Mouse (Mus musculus) liver, adult 2 months (tissue): Measurements from ENCODE around the gene Xpot. TPM values are rescaled to one million over a fixed set of nuclear protein-coding genes. Genes with fewer than 3 reads are reported as not detected.

ENCODE experiments used
- DNase-seq: peaks from one replicate; pipeline ENCODE4 v3.0.0-alpha.2; 2011; ENCODE audit warnings: low read depth, low spot score; ENCODE audit errors: extremely low read depth
- H3K27ac ChIP-seq: fragments of 200-500 bp; replicated peaks from 2 replicates; pipeline ENCODE4 v1.5.1; 2012; ENCODE audit warnings: low read depth, mild to moderate bottlenecking, control low read depth, inconsistent platforms, low read length; ENCODE audit not compliant: insufficient read depth
- H3K27me3 ChIP-seq: fragments of 200-500 bp; 2 replicates; pipeline ENCODE4 v1.6.1; 2012; ENCODE audit warnings: mild to moderate bottlenecking, moderate library complexity, low read length, inconsistent platforms; ENCODE audit not compliant: control insufficient read depth, insufficient read depth
- H3K36me3 ChIP-seq: fragments of 200-500 bp; 2 replicates; pipeline ENCODE4 v1.6.1; 2012; ENCODE audit warnings: low read length, inconsistent platforms; ENCODE audit not compliant: control insufficient read depth, insufficient read depth
- H3K4me1 ChIP-seq: fragments of 200-500 bp; 2 replicates; pipeline ENCODE4 v1.6.1; 2011; ENCODE audit warnings: low read length; ENCODE audit not compliant: control insufficient read depth, insufficient read depth
- H3K4me3 ChIP-seq: fragments of 200-500 bp; 2 replicates; pipeline ENCODE4 v1.5.1; 2011; ENCODE audit warnings: low read depth, mild to moderate bottlenecking, control low read depth, low read length, moderate library complexity; ENCODE audit not compliant: insufficient read depth
- H3K79me2 ChIP-seq: fragments of 200-500 bp; 2 replicates; pipeline ENCODE4 v1.6.1; 2012; ENCODE audit warnings: inconsistent platforms, mild to moderate bottlenecking, low read length, moderate library complexity; ENCODE audit not compliant: control insufficient read depth, insufficient read depth
- H3K9ac ChIP-seq: fragments of 200-500 bp; 2 replicates; pipeline ENCODE4 v1.6.1; 2012; ENCODE audit warnings: low read depth, mild to moderate bottlenecking, control low read depth, inconsistent platforms, low read length
- CTCF ChIP-seq: fragments of 200-500 bp; IDR thresholded peaks from 2 replicates; pipeline ENCODE4 v1.5.1; 2011; ENCODE audit warnings: low read depth, low read length, control low read depth
- POLR2A ChIP-seq: fragments of 200-500 bp; IDR thresholded peaks from 2 replicates; pipeline ENCODE4 v1.6.1; 2011; ENCODE audit warnings: low read length, control low read depth; ENCODE audit not compliant: insufficient read depth; ENCODE audit errors: extremely low read depth
- WGBS: fragments of 180-500 bp; shearing (Covaris S2); methylation state at CpG from one replicate; pipeline ENCODE4 v1.1.7; 2018; 5-methylcytosine and 5-hydroxymethylcytosine counted together
- polyA plus RNA-seq: library from polyadenylated mRNA; depleted of rRNA; stranded (reverse); fragments of >200 nt; gene quantifications from 2 replicates; pipeline ENCODE4 v1.2.3, GENCODE M21; 2012; rRNA removed
- total RNA-seq: library from RNA; depleted of rRNA; stranded (reverse); fragments of >200 nt; gene quantifications from 2 replicates; pipeline ENCODE4 v1.2.3, GENCODE M21; 2014; rRNA removed

Gene Xpot
- total RNA-seq (55.5 and 66.8 TPM in 2 replicates), polyA plus RNA-seq (67.4 and 71.7 TPM in 2 replicates)

DNA sequence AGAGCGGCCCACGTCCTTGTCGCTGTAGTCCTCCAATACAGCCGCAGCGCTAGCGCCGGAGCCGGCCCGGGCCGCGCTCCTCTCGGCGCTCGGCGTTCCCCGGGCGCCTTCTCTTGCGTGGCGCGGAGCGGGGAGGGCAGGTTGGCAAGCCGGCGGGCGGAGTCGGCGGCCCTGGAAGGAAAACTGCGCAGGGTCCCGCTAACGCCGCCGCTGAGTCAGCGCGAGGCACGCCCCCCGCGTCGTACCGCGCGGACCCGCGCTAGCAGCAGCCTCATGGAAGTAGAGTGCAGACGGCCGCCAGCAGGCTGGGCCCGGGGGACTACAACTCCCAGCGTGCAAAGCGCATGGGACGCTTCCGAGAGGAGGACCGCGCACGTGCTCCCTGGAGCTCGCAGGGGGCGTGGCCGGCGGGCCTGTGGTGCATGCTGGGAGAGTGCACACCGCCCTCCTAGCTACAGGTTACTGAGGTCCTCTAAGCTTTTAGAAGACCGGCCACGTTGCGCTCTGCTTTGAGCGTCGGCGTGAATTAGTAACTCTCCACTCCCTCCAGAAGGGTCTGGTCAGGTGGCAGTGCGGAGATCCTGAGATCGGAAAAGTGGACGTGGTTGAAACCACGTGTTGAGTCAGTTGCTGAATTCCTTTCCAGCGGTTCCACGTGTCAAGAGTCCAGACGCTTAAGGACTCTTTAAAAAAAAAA, at the start of gene Xpot:
Gene Xpot (minus strand): TSS at position 147 of the 697 bp plus-strand sequence.
- H3K79me2 ChIP-seq: peaks cover 9% of the 10 kb centered on the region; the same call in 1 of the 2 replicates
- peak; percentile 92 for DNase-seq
- no peak for TF ChIP-seq CTCF
- TF ChIP-seq POLR2A: peak; percentile 44; the same call in 1 of the 2 replicates
- no peaks in the 10 kb centered on the region for H3K27me3 ChIP-seq
- H3K9ac ChIP-seq: peak within 1 kb of the TSS; percentile 96
- H3K27ac ChIP-seq: peak within 1 kb of the TSS; percentile 99
- H3K36me3 ChIP-seq: peaks cover 8% of the 10 kb centered on the region
- H3K4me3 ChIP-seq: peak within 1 kb of the TSS; percentile 94
- WGBS: under 1% methylated on average over 70 of the region's 70 CpGs
- H3K4me1 ChIP-seq: peaks cover 22% of the 10 kb centered on the region

- 86% methylated on average over 10 of the region's 10 CpGs for WGBS
- Histone ChIP-seq H3K27me3 (no peaks in the 10 kb centered on the region), H3K27ac (no peak overlapping the region), H3K36me3 (no peaks in the 10 kb centered on the region), H3K79me2 (no peaks in the 10 kb centered on the region), H3K9ac (no peak overlapping the region), H3K4me3 (no peak overlapping the region), H3K4me1 (no peaks in the 10 kb centered on the region)
- DNase-seq: no peak
- TF ChIP-seq CTCF (no peak), POLR2A (no peak)
These were observed 43.0 kb upstream of the Xpot start for GRCm38 (mm10) chr10:121669103-121669502.

DNA sequence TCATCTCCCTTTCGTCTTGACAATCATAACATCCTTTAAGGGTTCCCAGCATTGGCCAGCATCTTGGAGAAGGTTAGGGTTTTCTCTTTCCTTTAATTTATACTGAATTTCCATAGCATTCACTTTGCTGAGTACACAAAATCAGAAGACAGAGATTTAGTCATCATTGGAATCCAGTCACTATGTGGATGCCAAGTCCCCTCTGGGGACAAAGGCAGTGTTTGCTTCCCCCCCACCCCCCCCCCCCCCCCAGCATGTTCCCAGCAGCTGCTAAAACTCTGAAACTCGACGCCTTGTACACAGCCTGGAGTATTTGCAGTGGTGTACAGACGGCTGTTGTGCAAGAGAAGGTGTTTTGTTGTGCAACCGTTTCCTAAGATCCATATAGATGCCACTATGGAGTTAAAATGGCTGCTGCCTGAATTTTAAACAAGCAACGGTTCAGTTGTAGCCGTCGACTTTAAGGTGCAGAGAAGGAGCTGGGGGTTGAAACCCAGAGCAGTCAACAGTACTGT, 39.6 kb upstream of the Xpot start:
- no peak for TF ChIP-seq POLR2A
- TF ChIP-seq CTCF: no peak
- DNase-seq: no peak
- Histone ChIP-seq H3K79me2 (no peaks in the 10 kb centered on the region), H3K9ac (no peak overlapping the region), H3K27me3 (no peaks in the 10 kb centered on the region), H3K4me1 (no peaks in the 10 kb centered on the region), H3K36me3 (no peaks in the 10 kb centered on the region), H3K4me3 (no peak overlapping the region), H3K27ac (no peak overlapping the region)
- 44% methylated on average over 8 of the region's 8 CpGs for WGBS

DNA sequence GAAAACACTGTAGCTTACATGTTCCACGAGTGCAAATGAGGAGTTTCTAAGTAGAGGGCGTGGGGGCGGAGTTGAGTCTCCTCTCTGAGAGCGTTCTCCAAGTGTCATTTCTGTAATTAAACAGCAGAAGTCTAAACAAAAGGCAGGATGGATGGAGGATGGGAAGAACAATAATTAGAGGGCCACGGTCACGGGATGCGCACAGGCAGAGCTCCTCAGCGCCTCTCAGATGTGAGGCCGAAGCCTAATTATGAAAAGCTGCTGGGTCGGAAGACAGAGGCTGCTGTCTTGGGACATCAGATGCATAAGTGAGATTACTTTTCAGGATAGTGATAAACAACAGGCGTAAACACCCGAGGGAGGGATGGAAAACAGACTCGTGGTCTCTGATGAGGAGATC, 37.5 kb upstream of the Xpot start:
- no peak overlapping the region for H3K9ac ChIP-seq
- H3K4me1 ChIP-seq: no peaks in the 10 kb centered on the region
- no peaks in the 10 kb centered on the region for H3K27me3 ChIP-seq
- H3K36me3 ChIP-seq: no peaks in the 10 kb centered on the region
- no peak overlapping the region for H3K27ac ChIP-seq
- H3K79me2 ChIP-seq: no peaks in the 10 kb centered on the region
- no peak overlapping the region for H3K4me3 ChIP-seq
- 76% methylated on average over 13 of the region's 13 CpGs for WGBS
- TF ChIP-seq CTCF: no peak
- no peak for TF ChIP-seq POLR2A
- DNase-seq: no peak

DNA sequence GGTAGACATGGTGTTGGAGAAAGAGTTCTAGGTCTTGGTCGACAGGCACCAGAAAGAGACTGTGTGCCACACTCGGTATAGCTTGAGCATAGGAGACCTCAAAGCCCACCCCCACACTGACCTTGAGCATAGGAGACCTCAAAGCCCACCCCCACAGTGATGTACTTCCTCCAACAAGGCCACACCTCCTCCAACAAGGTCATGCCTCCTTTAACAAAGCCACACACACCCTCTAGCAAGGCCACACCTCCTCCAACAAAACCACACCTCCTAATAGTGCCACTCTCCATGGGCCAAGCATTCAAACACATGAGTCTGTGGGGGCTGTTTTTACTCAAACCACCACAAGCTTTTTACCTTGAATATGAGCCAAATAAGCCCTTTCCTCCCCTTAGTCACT, 36.6 kb upstream of the Xpot start:
- H3K4me3 ChIP-seq: no peak overlapping the region
- no peaks in the 10 kb centered on the region for H3K36me3 ChIP-seq
- no peaks in the 10 kb centered on the region for H3K4me1 ChIP-seq
- DNase-seq: no peak
- no peaks in the 10 kb centered on the region for H3K79me2 ChIP-seq
- no peak overlapping the region for H3K27ac ChIP-seq
- WGBS: 88% methylated on average over 2 of the region's 2 CpGs
- H3K9ac ChIP-seq: no peak overlapping the region
- no peaks in the 10 kb centered on the region for H3K27me3 ChIP-seq
- no peak for TF ChIP-seq CTCF
- no peak for TF ChIP-seq POLR2A

DNA sequence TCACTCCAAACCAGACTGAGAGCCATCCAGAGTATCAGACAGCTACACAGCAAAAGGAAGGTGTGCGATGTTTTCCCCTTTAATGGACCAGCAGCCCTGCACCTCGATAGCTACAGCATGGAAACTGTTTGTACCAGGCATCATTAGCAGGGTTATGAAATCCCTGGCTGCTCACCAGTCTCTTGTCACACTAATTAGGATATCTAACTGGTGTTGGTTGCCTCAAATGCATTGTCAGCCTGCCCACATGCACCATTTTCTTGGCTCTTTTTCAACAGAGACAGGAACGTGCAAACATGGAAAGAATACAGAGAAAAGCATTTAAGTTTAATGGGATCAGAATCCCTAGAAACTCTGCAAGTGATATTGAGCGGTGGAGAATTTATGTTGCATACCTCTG, 29.8 kb upstream of the Xpot start:
- H3K79me2 ChIP-seq: no peaks in the 10 kb centered on the region
- H3K36me3 ChIP-seq: no peaks in the 10 kb centered on the region
- no peaks in the 10 kb centered on the region for H3K27me3 ChIP-seq
- no peaks in the 10 kb centered on the region for H3K4me1 ChIP-seq
- no peak overlapping the region for H3K9ac ChIP-seq
- no peak overlapping the region for H3K4me3 ChIP-seq
- H3K27ac ChIP-seq: no peak overlapping the region
- DNase-seq: no peak
- TF ChIP-seq CTCF (no peak), POLR2A (no peak)
- WGBS: 76% methylated on average over 4 of the region's 4 CpGs
